Mouse (Mus musculus) left cerebral cortex, postnatal 10 days (tissue): ENCODE results near the gene Ston2. TPM values are rescaled to one million over a fixed set of nuclear protein-coding genes. Genes with fewer than 3 reads are reported as not detected.

Experiments
- DNase-seq, 2 experiments: peaks; one replicate each; pipeline ENCODE4 v3.0.0; 2021 to 2022; ENCODE audit warnings: low spot score in 2 of 2, mixed read lengths in 1 of 2; ENCODE audit errors: extremely low spot score in 1 of 2
- intact Hi-C: fragments of 180-260 bp; cut with DNase I; formaldehyde crosslinking; loops from one replicate; pipeline ENCODE4 v1.15.1; 2025
- total RNA-seq, 2 experiments: library from RNA; stranded (reverse); gene quantifications; 2 replicates each; pipeline ENCODE4 v1.2.3; 2021

Gene Ston2
- total RNA-seq, result 10 to 100 TPM; 13.9 to 15.6 TPM

DNA sequence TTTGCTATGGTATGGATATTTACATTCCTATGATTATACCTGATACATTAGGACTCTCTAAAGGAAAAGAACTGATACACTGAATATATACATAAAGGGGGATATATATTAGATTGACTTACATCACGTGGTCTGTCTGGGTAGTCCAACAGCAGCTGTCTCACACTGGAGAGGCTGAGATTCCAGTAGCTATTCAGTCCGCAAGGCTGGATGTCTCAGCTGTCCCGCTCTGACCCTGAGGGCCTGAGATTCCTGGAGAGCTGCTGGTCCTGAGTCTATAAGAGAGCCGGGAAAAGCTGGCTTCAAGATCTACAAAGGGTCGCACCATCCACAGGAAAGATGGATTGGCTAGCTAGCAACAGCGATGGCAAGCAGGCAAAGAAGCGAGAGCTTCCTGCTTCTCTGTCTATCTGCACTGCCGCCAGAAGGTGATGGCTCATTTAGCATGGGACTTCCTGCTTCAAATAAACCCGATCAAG lies at the start of gene Ston2:
Ston2 (minus strand) TSS at position 429 of the 479 bp plus-strand sequence.
- intact Hi-C loops, result loop anchor here (2.0 kb wide), 1 partner anchor 147 kb away; no protein-coding TSS in a partner anchor
- no peak for DNase-seq

DNA sequence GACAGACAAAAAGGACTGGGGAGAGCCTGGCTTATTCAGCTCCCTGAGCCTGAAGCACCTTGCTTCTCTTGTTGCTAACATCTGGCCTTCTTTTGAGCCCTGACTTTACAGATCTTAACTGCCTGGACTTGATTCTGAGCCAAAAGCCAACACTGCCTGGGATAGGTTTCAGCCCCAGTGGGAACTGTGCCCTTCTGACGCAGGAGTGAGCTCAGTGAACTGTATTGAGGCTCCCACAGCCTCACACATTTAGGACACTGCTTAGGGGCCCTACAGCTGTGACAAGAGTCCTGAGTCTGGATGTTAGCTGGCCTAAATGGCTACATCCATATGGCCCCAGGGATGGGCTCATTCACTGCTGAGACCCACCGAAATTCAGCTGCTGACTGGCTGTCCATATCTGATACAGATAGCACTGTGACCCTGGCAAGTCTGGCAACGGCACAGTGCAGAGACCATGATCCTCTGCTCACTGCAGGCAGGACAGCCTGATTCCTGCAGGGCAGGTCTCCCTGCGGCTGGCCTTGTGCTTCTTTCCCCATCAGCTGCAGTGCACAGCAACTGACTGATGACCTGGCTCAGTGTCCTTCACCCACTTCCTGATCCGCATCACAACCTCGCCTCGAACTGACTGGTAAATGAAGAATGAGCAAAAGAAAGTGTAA lies 49.3 kb upstream of the Ston2 start:
- intact Hi-C loops, result no loop called here
- DNase-seq, result no peak

DNA sequence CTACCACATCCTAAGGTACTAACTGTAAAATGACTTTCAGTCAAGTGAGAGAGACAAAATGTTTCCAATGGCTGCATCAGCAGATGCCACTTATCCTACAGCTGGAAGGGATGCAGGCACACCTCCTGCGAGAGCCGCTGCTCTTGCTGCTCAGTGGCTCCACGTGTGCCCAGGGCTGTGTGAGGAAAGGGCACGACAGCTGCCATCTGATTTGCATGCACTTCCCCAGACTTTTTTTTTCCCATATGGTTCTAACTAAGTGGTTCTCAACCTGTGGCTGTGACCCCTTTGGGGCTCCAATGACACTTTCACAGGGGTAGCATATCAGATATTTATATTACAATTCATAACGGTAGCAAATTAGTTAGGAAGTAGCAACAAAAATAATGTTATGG lies 45.7 kb upstream of the Ston2 start:
- intact Hi-C loops, result no loop called here
- DNase-seq, result no peak

DNA sequence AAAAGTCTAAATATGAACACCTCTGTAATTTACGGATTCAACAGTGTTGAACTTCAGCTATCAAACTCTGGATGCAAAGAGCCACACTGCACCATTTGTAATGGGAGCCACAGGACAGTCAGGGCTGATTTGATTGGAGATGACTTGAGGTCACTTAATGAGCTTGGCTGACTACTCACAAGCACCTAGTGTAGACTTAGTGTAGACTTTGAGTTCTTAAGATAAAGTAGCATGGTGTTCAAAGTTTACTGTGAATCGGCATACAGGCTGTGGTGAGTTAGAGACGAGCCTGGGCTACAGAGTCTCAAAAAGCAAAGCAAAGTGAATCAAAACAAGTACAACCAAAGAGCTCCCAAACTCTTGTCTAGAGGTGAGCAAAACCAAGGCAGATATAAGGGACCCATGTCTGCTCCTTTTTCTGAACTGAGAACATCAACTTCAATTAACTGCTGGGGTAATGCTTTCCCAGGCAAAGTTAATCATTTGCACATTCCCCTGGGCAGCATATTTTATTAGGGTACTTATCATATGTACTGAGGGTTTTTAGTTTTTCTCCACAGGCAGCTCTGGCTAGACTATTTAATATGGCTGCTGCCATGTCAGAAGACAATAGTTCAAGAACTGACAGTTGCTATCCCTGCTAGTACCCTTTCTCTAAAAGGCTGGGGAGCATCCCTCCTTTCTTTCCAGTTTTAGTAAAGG lies 45.2 kb upstream of the Ston2 start:
- intact Hi-C loops, result no loop called here
- DNase-seq, result no peak

DNA sequence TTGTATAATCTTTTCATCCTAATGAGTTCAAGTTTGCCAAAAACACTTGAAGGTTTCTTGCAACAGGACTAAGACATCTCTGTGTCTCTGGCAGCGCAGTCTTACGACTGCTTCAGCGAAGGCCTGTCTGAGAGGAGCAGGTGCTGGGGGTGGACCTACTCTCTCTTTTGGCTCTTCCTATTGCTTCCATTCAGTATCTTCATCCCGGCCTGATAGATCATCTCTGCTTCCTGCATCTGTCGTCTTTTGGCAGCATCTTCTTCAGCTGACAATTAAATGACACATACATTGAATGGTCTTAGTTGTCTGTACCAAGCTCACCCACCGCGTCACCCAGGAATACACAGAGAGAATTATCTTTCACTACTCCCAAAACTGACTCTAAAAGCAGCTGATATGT lies 43.2 kb upstream of the Ston2 start:
- peak in 1 of 2 experiments; percentile 17 for DNase-seq
- intact Hi-C loops, result no loop called here

DNA sequence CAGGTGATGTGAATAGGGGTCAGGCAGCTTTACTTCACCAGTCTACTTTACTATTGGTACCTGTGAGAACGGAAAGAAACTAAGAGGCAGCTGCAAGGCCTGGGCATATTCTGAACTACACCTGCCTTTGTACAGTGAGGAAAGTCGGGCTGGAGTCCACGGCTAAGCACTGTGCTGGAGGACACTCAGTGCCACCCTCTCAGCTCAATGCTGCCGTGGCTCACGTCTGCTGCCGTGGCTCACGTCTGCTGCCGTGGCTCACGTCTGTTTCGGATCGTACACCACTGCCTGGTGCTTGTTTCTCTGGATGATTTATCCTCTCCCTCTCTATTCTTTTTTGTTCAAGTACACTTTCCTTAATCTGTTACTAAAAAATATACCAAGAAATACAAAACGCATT lies 32.3 kb upstream of the Ston2 start:
- DNase-seq, result no peak
- intact Hi-C loops, result no loop called here

DNA sequence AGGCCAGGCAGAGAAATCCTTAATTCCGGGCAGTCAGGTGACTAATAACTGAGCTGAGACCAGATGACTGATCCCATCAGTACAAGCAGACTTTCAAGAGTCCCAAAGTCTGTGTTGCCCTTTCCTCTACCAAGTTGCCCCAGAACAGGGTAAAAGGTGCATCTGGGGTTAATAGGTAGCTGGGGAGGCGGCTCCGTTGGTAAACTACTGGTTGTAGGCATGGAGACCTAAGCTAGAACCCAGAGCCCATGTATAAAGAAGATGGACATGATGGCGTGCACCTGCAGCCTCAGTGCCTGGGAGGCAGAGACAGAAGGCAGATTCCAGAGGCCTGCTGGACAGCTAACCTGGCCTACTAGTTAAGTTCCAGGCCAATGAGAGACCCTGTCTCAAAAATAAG lies 30.5 kb upstream of the Ston2 start:
- intact Hi-C loops, result no loop called here
- no peak for DNase-seq

DNA sequence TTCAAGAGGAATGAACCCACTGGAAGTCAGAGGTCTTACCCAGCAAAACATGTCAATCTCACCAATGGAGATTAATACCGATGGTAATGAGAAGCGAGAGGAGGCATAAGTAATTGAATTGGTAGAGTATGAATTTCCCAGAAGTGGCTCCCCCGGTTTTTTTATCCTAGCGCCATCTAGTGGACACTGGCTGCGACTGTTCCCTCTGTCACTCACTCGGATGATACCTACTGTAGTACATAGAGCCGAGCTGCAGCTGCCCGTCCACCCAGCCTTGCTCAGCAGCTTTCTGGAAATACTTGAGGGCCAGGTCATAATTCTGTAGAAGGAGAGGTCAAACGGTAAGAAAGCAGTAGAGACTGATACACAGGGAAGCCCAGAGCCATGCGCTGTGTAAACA lies 27.8 kb upstream of the Ston2 start:
- intact Hi-C loops, result no loop called here

DNA sequence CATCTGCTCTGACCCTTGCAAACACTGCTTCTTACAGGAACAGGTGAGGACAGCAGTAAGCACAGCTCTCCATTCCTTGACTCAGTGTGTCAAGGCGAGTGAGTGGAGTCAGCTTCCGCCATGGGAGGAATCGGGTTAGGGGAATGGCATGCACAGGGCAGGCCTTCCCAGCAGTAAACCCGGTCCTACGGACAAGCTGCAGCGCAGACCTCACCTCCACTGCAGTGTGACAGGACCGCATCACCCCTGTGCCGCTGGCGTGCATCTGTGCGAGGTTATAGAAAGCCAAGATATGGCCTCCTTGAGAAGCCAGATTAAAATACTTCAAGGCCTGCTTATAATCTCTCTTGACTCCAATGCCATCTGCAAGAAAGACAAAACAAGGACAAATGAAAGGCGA lies 27.4 kb upstream of the Ston2 start:
- DNase-seq, result no peak
- intact Hi-C loops, result no loop called here

More for the DNA sequence above, 27.8 kb upstream of the Ston2 start:
- DNase-seq, result peak; percentile 33 to 50

DNA sequence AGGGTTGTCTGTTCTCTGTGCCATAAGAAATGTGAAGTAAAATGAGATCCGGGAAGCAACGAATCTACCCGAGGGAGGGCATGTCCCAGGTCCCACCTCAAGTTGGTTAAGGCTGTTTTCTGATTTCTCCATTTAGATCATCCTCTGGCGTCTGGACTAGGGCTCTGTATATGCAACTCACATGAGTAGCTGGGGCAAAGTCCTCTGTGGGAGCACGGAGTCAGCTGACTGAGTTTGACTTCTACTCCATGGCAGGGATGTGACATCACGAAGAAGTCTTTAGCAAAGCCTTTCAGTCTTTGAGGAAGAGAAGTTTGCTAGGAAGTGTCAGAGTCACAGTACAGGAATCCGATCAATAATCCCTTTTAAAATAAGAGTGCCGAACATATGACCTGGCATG lies 20.7 kb upstream of the Ston2 start:
- intact Hi-C loops, result loop anchor here (10.0 kb wide), 1 partner anchor 224 kb away; no protein-coding TSS in a partner anchor
- DNase-seq, result no peak

DNA sequence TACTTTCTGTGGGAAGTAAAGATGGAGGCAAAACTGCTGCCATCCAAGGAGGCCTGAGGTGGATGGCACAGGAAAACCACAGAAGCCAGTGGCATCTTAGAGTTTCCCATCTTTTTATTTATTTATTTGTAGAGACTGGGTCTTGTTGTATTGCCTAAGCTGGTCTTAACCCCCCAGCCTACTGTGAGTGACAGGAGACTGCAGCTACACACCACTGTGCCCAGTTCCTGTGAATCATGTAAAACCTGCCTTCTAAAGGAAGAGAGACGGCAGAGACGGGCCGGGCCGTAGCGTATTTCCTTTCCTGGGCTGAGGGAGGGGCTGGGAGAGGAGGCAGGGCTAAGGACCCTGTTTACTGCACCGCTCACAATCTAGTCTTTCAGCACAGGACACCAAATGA lies 19.6 kb upstream of the Ston2 start:
- intact Hi-C loops, result loop anchor here (10.0 kb wide), 1 partner anchor 223 kb away; no protein-coding TSS in a partner anchor
- DNase-seq, result no peak

DNA sequence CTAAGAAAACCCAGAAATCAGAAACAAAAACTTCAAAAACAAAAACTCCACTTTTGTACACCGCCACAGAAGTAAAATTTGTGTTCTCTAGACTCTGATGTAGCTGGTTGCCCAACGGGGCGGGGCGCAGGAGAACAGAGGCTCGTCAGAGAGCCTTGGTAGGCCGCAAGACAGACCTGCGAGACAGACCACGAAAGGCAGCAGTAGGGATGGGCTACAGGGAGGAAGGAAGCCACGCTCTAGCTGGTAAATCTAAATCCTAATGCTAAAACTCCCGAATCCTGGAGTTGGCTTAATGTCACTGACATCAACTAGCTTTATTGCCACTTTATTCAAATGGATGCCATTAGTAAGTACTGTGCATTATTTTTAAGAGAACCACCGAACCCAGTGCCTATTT lies 18.9 kb upstream of the Ston2 start:
- DNase-seq, result no peak
- intact Hi-C loops, result loop anchor here (10.0 kb wide), 1 partner anchor 222 kb away; no protein-coding TSS in a partner anchor

DNA sequence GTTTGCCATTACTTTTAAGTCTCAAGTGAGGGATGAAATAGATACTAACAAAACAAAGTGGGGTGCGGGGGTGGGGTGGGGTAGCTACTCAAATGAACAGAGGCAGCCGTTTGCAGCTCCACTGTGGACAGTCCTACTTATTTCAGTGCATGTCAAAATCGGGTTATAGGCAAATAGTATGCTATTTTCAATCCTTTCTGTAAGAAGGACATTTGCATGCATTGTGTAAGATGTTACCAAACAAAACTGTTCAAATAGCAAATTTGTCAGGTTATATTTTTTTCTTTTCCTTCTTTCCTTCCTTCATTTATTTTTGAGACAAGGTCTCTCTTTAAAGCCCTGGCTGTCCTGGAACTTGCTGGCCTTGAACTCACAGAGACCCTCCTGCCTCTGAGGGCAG lies 16.1 kb upstream of the Ston2 start:
- intact Hi-C loops, result loop anchor here (5.0 to 10.0 kb wide), 2 partner anchors 219 to 402 kb away; no protein-coding TSS in a partner anchor
- no peak for DNase-seq

DNA sequence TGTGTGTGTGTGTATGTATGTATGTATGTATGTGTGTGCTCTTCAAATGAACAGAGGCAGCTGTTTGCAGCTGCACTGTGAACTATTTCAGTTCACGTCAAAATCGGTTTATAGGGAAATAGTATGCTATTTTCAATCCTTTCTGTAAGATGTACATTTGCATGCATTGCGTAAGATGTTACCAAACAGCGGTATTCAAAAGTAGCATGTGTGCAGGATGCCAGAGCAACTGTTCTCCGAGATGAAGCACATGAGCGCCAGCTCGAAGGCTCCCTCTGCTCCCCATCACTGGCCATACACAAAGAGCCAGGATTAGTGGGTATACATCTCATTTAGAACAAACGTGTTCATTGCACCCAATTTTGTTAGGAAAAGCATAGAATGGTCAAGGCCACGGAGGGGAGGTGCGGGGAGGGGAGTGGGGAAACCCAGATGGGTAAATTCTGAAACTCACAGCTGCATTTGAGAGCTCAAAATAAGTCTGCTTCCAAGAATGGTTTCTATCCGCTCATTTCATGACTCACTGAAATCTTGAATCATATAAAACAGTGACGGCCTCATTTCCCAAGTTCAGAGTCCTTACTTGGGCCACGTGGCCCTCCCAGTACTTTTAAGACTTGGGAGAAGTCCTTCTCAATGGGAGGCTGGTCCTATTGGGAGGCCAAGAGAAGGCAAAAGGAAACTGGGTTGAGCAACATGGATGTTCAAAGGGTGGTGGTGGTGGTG lies 15.2 kb upstream of the Ston2 start:
- intact Hi-C loops, result loop anchor here (5.0 to 10.0 kb wide), 2 partner anchors 219 to 401 kb away; no protein-coding TSS in a partner anchor
- peak in 1 of 2 experiments; percentile 44 for DNase-seq

DNA sequence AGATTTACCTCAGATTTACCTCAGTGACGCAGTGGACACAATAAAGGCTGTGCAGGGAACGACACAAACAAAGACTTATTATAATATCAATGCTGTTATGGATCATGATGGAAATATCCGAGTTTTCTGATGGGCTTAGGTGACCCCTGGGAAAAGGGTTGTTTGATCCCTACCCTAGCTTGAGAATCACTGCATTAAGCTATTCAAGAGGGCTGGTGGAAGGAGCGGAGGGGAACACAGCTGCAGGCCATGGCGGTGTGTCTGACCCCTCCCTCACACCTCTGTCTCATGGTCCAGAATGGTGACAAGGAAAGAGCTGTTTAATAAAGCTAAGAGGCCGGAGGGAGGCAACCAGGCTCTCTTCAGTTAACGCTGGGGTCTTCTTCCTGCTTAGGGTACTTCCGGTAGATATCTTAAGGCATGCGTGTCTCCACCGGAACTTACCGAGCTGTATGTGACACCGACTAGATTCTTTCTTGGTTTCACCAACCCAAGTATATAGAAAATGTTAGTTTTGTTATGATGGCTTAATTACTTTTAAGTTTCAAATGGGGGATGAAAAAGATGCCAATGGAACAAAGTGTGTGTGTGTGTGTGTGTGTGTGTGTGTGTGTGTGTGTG lies 14.5 kb upstream of the Ston2 start:
- DNase-seq, result no peak
- intact Hi-C loops, result loop anchor here (5.0 to 10.0 kb wide), 2 partner anchors 218 to 400 kb away; no protein-coding TSS in a partner anchor

DNA sequence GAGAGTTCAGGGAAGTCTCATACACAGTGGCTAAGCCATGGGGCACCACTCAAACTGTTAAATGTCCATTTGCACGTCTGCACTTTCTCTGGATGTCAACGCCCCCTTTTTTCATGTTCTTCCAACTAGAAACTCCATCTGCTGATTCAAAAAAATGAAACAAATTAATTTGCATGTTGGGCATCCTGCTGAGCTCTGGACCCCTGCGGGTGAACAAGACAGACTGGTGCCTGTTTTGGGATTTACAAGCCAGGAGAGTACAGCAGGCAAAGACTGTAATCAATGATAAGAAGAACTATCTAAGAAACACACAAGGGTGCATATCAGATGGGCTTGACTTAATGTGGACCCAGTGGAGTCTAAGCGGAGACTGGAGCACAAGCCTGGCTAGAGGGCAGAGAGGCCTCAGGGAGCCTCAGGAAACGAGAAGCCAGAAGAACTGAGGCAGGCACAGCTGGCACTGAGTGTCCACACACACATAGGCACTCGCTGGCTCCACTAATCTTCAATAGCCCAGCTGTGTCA lies 12.7 kb upstream of the Ston2 start:
- intact Hi-C loops, result loop anchor here (5.0 to 10.0 kb wide), 2 partner anchors 216 to 399 kb away; no protein-coding TSS in a partner anchor
- no peak for DNase-seq

DNA sequence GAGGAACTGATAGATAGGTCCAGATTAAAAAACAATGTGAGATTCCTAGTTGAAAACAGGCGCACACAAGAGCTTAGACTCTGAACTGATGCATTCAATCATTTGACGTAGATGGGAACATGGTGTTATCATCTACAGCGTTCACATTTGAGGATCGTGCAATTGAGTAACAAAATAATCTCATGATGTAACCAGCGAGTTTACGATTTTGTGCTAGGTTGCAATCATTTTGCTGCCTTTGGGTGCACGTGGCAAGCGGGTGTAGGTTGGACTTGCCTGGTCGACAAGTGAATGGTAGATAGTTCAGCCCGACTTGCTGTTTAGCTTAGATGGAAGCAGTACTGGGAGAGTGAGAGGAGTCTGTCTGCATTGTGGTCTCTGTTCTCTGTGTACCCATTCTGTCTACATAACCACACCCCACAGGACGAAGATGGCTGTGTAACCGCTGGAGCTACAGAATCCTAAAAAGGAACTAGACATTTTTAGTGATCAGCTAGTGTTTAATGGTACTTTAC lies 11.7 kb upstream of the Ston2 start:
- DNase-seq, result no peak
- intact Hi-C loops, result loop anchor here (2.0 to 10.0 kb wide), 3 partner anchors 159 to 398 kb away; no protein-coding TSS in a partner anchor

DNA sequence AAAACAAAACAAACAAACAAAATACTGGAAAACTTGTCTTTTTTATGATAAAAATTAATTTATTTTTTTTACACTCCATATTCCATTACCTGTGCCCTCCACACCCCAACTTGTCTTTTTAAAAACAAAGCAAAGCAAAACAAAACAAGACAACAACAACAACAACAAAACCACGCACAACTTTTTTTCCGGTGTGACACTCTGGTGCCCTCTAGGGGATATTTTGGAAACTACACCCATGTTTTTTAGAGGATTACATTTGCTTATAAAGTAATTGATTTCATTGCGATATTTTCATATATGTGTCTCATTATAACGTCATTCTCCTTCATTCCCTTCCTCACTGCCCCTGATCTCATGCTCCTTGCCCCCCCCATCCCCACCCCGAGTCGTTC lies 11.2 kb upstream of the Ston2 start:
- DNase-seq, result peak in 1 of 2 experiments; percentile 38
- intact Hi-C loops, result loop anchor here (2.0 kb wide), 1 partner anchor 159 kb away; no protein-coding TSS in a partner anchor
